Mouse (Mus musculus): ENCODE results near the gene Phxr2.
A peak's percentile ranks its signal among the peaks of the same experiment; 100 is the strongest.

Phxr2 gene

GRCm38 (mm10) chr10:99086029-99086428 is 40.1 kb downstream of the Phxr2 start:
- no peak for DNase-seq

GRCm38 (mm10) chr10:99085240-99085587 is 40.9 kb downstream of the Phxr2 start:
- DNase-seq, result no peak

- peak; percentile 88 to 93 for DNase-seq
Measured at GRCm38 (mm10) chr10:99084397-99085239, 41.5 kb downstream of the Phxr2 start.

GRCm38 (mm10) chr10:99083431-99084003 is 42.6 kb downstream of the Phxr2 start:
- DNase-seq, result peak; percentile 25 to 28

GRCm38 (mm10) chr10:99081569-99081990 is 44.5 kb downstream of the Phxr2 start:
- DNase-seq, result no peak

GRCm38 (mm10) chr10:99078621-99079020 is 47.5 kb downstream of the Phxr2 start:
- DNase-seq, result no peak

GRCm38 (mm10) chr10:99076113-99076895 is 49.8 kb downstream of the Phxr2 start:
- DNase-seq, result no peak
